Mouse (Mus musculus): ENCODE results near the gene Wfikkn1.

- TF ChIP-seq CTCF (IDR thresholded peaks at IDR 0.05; ENCODE audit: extremely low read depth, insufficient read depth, low read length) = no peak
- no peak for TF ChIP-seq POLR2A (IDR thresholded peaks at IDR 0.05; ENCODE audit: extremely low read depth, insufficient read depth, low read length)
These were observed 15.4 kb downstream of the Wfikkn1 start for GRCm38 (mm10) chr17:25865288-25865687.

Measured in cortical plate, adult 2 months (tissue).